Mouse (Mus musculus) left cerebral cortex, adult 2 months (tissue): ENCODE results near the gene Glrx5. TPM values are rescaled to one million over a fixed set of nuclear protein-coding genes. Genes with fewer than 3 reads are reported as not detected.

ENCODE experiments used
- DNase-seq, 2 experiments: peaks; one replicate each; pipeline ENCODE4 v3.0.0; 2021 to 2022; ENCODE audit warnings: low spot score in 2 of 2, mixed read lengths in 1 of 2; ENCODE audit errors: extremely low spot score in 1 of 2
- H3K27ac ChIP-seq: fragments of 200-600 bp; 2 replicates; pipeline ENCODE4 v1.8.1; 2022
- H3K4me3 ChIP-seq: fragments of 200-600 bp; 2 replicates; pipeline ENCODE4 v1.8.1; 2022
- CTCF ChIP-seq: fragments of 200-600 bp; IDR thresholded peaks from 2 replicates; pipeline ENCODE4 v1.8.1; 2022; ENCODE audit warnings: antibody characterized with exemption, mild to moderate bottlenecking, moderate library complexity
- intact Hi-C: fragments of 180-260 bp; cut with DNase I; formaldehyde crosslinking; loops from one replicate; pipeline ENCODE4 v1.15.1; 2025
- long read RNA-seq, 2 experiments: library from polyadenylated mRNA; stranded (forward); transcript quantifications; one replicate each; pipeline ENCODE4 v2.0.0; 2021; ENCODE audit warnings: borderline mapping rate in 2 of 2
- total RNA-seq, 2 experiments: library from RNA; stranded (reverse); gene quantifications; 2 replicates each; pipeline ENCODE4 v1.2.3; 2021

The Glrx5 gene
- 10 to 100 TPM; 46.0 to 50.2 TPM for total RNA-seq
- long read RNA-seq, experiment 1, transcript Glrx5-201 (2 exons, 2,925 nt) = major isoform, 57 of 88 reads
- long read RNA-seq, experiment 1, partial matches to known transcripts = 31 of 88 reads
- long read RNA-seq, experiment 1, other reads (novel, unspliced or antisense) = 0 of 88 reads
- long read RNA-seq, experiment 2, transcript Glrx5-201 (2 exons, 2,925 nt) = major isoform, 37 of 49 reads
- long read RNA-seq, experiment 2, partial matches to known transcripts = 0 of 49 reads
- long read RNA-seq, experiment 2, other reads (novel, unspliced or antisense) = 12 of 49 reads

DNA sequence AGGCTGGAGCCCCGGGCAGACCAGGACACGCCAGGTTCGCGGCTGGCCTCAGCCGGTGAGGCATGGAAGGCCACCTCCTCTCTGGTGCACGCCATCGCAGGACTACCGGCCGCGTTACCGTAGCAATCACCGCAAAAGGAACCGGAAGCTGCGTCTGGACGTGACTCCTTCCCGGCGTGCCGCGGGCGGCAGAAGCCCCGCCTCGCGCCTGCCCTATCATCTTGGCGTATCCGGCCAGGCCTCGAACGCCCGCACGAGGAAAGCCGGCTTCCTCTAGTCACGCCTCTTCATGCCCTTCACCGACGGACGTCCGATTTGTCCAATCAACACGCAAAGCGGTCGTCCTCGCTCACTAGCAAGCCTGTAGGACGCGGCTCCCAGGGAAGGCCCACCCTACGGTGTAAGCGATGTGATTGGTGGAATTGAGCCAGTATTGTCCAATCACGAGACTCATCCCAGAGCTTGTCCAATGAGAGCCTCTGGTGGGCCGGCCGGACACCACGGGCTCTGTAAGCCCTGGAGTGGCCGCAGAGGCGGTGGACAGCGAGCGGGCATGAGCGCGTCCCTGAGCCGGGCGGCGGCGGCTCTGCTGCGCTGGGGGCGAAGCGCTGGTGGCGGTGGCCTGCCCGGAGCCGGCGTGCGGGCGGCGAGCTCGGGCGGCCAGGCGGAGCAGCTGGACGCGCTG, at the start of gene Glrx5:
Glrx5 (plus strand) TSS at position 542 of the 685 bp plus-strand sequence.
- TF ChIP-seq CTCF = no peak
- peak; percentile 98 to 100 for DNase-seq
- peak within 1 kb of the TSS; percentile 83 for H3K4me3 ChIP-seq
- intact Hi-C loops = loop anchor here (5.0 kb wide), 1 partner anchor 280 kb away; the partner anchor contains the start of gene Dicer1
- peak within 1 kb of the TSS; percentile 83 for H3K27ac ChIP-seq

DNA sequence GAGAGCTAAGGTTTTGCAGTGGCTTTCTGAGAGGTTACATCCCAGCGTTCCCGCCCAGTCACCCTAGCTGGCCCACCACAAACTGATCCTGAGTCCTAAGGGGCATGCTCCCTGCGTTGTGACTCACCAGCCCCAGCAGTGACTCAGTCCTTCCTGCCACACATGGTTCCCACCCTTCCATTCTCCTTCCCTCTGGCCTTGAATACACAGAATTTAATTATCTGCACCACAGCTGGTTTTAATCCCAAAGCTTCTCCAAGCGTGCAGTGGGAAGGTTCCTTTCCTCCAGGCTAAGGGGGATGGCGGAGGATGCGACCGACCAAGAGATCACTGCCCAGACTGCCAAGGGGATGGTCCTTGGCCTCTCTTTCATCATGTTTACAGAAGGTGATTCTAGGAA, 49.0 kb upstream of the Glrx5 start:
- no peak for TF ChIP-seq CTCF
- DNase-seq = no peak
- Histone ChIP-seq H3K4me3 (no peak overlapping the region), H3K27ac (no peak overlapping the region)
- intact Hi-C loops = no loop called here

DNA sequence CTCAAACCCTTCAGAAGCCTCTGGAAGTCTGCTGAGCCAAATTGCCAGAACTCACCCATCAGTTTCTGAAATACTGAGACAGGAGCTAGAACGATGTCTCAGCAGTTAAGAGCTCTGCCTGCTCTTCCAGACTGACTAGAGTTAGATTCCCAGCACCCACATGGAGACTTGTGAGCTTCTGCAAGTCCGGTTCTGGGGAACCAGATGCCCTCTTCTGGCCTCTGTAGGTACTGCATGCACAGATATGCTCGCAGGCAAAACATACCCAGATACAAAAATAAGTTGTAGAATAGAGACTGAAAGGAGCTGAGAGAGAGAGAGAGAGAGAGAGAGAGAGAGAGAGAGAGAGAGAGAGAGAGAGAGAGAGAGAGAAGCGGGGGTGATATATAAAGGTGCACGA, 47.4 kb upstream of the Glrx5 start:
- H3K4me3 ChIP-seq = no peak overlapping the region
- peak; percentile 37 for TF ChIP-seq CTCF
- DNase-seq = no peak
- no peak overlapping the region for H3K27ac ChIP-seq
- intact Hi-C loops = no loop called here

DNA sequence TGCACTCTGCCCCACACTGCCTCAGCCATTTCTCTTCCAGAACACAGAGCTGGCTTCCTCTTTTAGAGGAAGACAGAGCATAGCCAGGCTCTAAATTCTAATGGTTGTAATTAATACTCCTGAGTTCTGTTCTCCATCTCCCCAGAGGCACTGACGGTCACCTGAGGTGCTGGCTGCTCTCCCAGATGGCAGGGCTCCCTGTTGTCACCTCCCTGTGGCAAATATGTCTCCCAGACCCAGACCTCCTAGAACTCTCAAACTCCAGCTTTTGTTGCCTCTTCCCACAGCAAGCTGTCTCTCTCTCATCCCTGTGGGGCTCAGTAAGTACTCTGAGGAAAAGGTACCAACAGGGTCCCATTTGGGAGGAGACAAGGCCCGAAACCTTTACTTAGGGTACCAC, 46.5 kb upstream of the Glrx5 start:
- intact Hi-C loops = no loop called here
- DNase-seq = no peak
- TF ChIP-seq CTCF = no peak

DNA sequence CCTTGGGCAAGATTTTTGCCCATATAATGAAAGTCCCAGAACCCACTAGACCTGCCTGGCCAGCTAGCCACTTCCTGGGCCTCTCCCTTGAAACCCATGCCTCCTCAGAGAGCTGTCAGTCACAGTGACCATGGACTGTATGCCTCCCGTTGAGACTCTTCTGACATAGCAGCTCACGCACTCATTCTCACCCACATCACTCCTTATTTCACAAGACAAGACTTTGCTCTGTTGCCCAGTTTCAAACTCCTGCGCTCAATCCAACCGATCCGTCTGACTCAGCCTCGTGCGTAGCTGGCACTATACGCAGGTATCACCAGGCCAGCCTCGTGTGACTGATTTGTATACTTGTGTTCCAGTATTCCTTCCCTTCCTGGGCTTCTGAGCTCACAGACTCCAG, 45.7 kb upstream of the Glrx5 start:
- Histone ChIP-seq H3K27ac (no peak overlapping the region), H3K4me3 (no peak overlapping the region)
- TF ChIP-seq CTCF = no peak
- no peak for DNase-seq
- intact Hi-C loops = no loop called here

More for the DNA sequence above, 46.5 kb upstream of the Glrx5 start:
- Histone ChIP-seq H3K27ac (no peak overlapping the region), H3K4me3 (no peak overlapping the region)

DNA sequence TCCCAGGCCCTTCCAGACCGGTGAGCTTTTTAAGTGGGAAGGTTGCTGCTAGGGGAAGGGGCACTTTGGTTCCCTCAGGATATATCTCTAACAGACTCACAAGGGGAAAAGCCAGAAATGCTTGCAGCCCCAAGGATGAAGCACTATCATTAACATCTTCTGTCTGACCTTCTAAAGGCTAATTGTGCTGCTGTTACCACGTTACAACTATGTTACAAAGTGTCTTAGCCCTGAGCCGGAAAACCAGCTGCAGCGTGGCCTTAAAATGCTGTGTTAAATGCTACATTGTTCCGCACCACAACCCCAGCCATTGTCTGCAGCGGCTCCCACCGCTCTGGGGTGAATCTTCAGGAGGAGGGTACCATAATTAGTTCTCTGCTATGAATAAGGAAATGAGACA, 44.6 kb upstream of the Glrx5 start:
- no peak overlapping the region for H3K4me3 ChIP-seq
- TF ChIP-seq CTCF = no peak
- DNase-seq = no peak
- H3K27ac ChIP-seq = no peak overlapping the region
- intact Hi-C loops = no loop called here

DNA sequence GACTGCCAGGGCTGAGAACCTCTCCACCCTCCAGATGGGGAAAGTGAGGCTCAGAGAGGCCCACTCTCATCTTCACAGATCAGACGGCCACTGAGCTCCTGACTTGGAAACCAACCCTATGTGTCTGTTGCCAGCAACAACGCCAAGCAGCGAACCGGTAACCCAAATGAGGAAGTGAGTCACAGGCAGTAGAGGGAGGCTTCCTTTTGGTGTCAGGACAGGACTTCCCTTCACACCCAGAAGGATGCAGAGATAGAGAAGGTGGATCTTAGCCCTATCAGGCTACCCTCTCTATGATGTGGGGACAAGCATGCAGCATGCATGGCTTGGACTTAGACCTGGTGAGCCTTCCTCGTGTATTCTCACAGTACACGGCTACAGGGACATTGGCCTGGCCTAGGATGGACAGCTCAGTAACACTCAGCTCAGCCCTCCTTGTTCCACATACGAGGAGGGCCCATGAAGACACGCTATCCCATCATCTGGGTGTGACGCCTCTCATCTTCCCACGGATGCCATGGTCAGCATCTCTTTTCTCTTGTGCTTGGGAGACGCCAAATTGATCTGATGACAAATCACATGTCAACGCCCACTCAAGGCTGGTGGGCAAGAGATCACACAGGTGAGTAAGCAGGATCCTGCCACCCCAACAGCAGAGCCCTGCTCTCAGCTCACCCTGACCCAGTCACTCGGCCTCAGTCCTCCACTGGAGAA, 41.6 kb upstream of the Glrx5 start:
- TF ChIP-seq CTCF = no peak
- intact Hi-C loops = no loop called here
- no peak overlapping the region for H3K4me3 ChIP-seq
- H3K27ac ChIP-seq = no peak overlapping the region
- DNase-seq = no peak

DNA sequence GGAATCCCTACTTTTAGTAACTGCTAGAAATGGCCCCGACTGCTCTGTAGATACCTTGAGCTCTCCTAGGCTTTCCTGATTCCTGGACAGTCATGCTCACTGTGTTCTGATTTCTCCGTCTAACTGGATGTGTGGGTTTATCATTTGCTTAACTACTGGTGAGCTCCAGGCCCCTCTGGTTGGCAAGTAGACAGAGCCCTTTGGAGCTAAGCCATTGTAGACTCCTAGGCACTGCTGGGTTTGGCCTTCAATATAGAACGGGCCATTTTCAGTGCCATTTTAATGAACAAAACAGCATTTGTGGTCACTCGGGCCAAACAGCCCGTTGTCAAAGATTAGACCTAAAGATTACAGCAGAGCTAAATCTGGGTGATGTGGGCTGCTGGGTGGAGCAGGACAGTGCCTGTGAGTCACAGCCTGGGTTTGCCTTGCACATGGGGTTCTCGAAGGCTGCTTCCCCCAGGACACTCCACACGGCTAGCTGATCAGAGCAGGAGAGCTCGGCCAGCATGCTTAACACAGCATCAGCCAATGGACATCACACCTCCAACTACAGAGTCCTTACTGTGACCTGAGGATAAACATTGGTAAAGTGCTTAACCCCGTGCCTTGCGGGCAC, 40.3 kb upstream of the Glrx5 start:
- Histone ChIP-seq H3K27ac (no peak overlapping the region), H3K4me3 (no peak overlapping the region)
- TF ChIP-seq CTCF = no peak
- intact Hi-C loops = no loop called here
- no peak for DNase-seq

DNA sequence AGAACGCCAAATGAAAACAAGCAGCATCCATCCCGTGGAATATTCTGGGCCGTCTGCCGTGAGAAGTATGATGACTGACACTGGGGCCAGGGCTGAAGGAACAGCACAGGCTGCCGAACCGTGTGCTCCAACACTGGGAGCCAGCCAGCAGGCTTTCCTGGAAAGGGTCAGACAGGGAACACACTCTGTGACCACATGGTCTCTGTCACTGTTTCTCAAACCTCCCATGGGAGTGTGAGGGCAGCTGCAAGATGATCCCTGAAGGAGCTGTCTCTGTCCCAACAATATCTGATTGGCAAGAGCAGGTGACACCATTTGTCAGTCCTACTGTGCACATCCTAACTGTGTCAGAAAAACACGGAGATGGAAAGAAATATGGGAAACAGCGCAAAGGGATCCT, 39.6 kb upstream of the Glrx5 start:
- intact Hi-C loops = no loop called here
- no peak for DNase-seq
- Histone ChIP-seq H3K27ac (no peak overlapping the region), H3K4me3 (no peak overlapping the region)
- no peak for TF ChIP-seq CTCF

DNA sequence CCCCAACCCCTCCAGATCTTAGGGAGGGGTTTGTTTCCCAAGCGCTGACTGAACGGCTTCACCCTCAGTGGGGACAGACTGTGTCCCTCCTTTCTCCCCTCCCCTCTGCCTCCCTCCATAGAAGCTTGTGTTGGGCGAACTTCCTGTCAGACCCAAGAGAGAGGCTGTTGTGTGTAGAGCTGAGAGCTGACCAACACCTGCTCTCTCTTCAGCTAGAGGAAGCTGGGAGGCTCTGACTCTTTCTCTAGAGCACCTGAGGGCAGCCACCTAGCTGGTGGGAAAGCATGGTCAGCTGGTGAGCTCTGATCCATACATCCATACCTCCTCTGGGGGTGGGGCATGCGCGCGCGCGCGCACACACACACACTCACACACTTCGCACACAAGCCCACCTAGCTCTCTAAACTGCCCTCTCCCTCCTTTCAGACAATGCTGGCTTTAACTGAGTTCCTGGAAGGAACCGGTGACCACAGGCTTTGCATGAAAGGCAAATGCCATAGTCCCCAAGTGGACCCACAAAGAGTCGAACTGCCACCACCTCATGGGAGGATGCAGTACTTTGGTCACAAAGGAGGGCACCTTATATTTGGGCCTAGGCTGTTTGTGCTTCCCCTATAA, 37.1 kb upstream of the Glrx5 start:
- no peak overlapping the region for H3K27ac ChIP-seq
- intact Hi-C loops = no loop called here
- DNase-seq = no peak
- no peak overlapping the region for H3K4me3 ChIP-seq
- TF ChIP-seq CTCF = no peak

DNA sequence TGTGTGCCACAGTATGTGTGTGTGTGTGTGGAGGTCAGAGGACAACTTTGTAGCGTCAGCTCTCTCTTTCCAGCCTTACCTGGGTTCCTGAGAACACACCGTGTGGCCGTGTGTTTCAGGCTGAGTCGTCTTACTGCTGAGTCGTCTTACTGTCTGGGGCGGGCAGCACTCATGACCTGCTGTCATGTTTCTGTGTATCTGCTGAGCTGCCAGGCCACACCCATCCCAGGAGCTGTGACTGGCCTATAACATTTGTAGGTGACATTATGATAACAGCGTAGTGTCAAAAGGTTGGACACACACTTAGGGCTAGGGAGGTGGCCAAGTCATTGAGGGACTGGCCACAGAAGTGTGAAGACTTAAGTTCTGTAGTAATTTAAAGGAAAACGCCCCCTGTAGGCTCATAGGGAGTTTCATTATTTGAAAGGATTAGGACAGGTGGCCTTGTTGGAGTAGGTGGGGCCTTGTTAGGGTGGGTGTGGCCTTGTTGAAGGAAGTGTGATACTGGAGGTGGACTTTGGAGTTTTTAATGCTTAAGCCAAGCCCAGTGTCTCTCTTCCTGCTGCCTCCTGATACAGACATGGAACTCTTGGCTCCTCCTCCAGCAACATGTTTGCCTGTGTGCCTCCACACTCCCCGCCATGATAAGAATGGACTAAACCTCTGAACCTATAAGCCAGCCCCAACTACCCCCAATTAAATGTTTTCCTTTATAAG, 36.3 kb upstream of the Glrx5 start:
- Histone ChIP-seq H3K27ac (no peak overlapping the region), H3K4me3 (no peak overlapping the region)
- TF ChIP-seq CTCF = no peak
- DNase-seq = no peak
- intact Hi-C loops = no loop called here
